Mouse (Mus musculus) ES-E14 (cell line): ENCODE measurements around the gene Sar1b. TPM values are rescaled to one million over a fixed set of nuclear protein-coding genes. Genes with fewer than 3 reads are reported as not detected.
"Not testable (repeated sequence)": the region's sequence is repeated elsewhere in the genome, so short reads cannot be mapped to it uniquely, and the experiment has no call there.

ENCODE experiments used
- DNase-seq: peaks from one replicate; pipeline ENCODE4 v3.0.0-alpha.2; 2013; ENCODE audit warnings: low read depth, low spot score
- H3K27ac ChIP-seq: 2 replicates; pipeline ENCODE4 v1.5.1; 2012; ENCODE audit warnings: low read depth, mild to moderate bottlenecking, low read length, moderate library complexity, mixed read lengths; ENCODE audit not compliant: poor library complexity, insufficient read depth, severe bottlenecking
- H3K36me3 ChIP-seq: 2 replicates; pipeline ENCODE4 v1.6.1; 2012; ENCODE audit warnings: mild to moderate bottlenecking, low read length, moderate library complexity, mixed read lengths; ENCODE audit not compliant: control insufficient read depth, poor library complexity, insufficient read depth, severe bottlenecking
- H3K4me1 ChIP-seq, 2 experiments: fragments of 150-350 bp in 1 of 2; sonication (generic) in 1 of 2; 2 replicates each; pipeline ENCODE4 v1.6.1; 2012; ENCODE audit warnings: low read length in 2 of 2, mild to moderate bottlenecking in 1 of 2, mixed read lengths in 1 of 2; ENCODE audit not compliant: control insufficient read depth in 2 of 2, insufficient read depth in 2 of 2, poor library complexity in 1 of 2
- H3K4me3 ChIP-seq, 2 experiments: fragments of 150-350 bp in 1 of 2; sonication (generic) in 1 of 2; 2 replicates each; pipeline ENCODE4 v1.5.1; 2012; ENCODE audit warnings: low read length in 2 of 2, low read depth in 1 of 2, mild to moderate bottlenecking in 1 of 2, mixed read lengths in 1 of 2; ENCODE audit not compliant: insufficient read depth in 1 of 2, poor library complexity in 1 of 2, severe bottlenecking in 1 of 2
- H3K9ac ChIP-seq: 2 replicates; pipeline ENCODE4 v1.6.1; 2012; ENCODE audit warnings: low read depth, mild to moderate bottlenecking, low read length, mixed read lengths; ENCODE audit not compliant: poor library complexity, insufficient read depth, severe bottlenecking
- H3K9me3 ChIP-seq: fragments of 150-350 bp; sonication (generic); 2 replicates; pipeline ENCODE4 v1.6.1; 2012; ENCODE audit warnings: low read depth, mild to moderate bottlenecking, low read length; ENCODE audit not compliant: control insufficient read depth, insufficient read depth
- CHD2 ChIP-seq: IDR thresholded peaks from 2 replicates; pipeline ENCODE4 v1.6.1; 2014; ENCODE audit warnings: mild to moderate bottlenecking, low read depth, low read length, inconsistent platforms
- HCFC1 ChIP-seq: IDR thresholded peaks from 2 replicates; pipeline ENCODE4 v1.6.1; 2012; ENCODE audit warnings: low read length, inconsistent platforms, borderline replicate concordance; ENCODE audit not compliant: insufficient read depth
- MAFK ChIP-seq: IDR thresholded peaks from 2 replicates; pipeline ENCODE4 v1.6.1; 2014; ENCODE audit warnings: mild to moderate bottlenecking, low read depth, low read length, inconsistent platforms; ENCODE audit not compliant: insufficient read depth
- ZC3H11A ChIP-seq: IDR thresholded peaks from 2 replicates; pipeline ENCODE4 v1.6.1; 2012; ENCODE audit warnings: low read depth, mild to moderate bottlenecking, inconsistent platforms, low read length, borderline replicate concordance
- ZNF384 ChIP-seq: IDR thresholded peaks from 2 replicates; pipeline ENCODE4 v1.6.1; 2012; ENCODE audit warnings: low read depth, low read length, inconsistent platforms
- in situ Hi-C, 2 experiments: fragments of 600-800 bp; cut with MboI; formaldehyde crosslinking; loops; one replicate each; pipeline ENCODE4 v1.15.1; 2025; ENCODE audit warnings: low sequenced_read_pairs in 2 of 2, inconsistent platforms in 1 of 2; ENCODE audit not compliant: unreplicated experiment in 2 of 2
- total RNA-seq: library from RNA; depleted of rRNA; stranded (reverse); fragments of 300-350 nt; gene quantifications from 2 replicates; pipeline ENCODE4 v1.2.3, GENCODE M21; 2012

The Sar1b gene
- total RNA-seq, 1 experiment, result 86.1 TPM

DNA sequence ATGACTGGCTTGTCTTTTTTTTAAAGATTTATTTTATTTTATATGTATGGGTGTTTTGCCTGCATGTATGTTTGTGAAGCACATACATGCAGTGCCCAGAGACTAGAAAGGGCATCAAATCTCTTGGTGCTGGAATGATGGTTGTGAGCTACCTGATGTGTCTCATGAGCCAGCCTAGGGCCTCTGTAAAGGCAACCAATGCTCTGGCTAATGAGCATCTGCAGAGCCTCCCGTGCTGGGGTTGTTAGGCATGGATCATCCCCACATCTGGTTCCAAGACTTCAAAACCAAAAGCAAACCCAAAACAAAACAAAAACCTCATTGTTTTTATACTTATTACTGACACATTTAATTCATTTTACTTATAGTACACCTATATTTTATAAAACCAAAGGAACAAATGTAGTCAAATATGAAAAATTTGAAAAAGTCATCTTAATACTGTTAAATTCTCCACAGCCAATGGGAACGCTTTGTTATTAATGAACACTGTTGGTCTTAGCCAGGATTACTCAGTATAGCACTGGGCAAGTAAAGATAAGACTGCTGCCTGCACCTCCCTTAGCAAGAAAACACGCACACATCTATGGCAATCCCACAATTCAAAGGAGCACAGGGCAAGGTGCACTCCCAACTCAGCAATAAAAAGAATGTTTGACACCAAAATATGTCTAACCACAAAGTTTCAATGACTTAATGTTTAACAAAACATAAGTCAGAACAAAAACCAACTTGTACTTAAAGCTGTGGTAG lies 24.7 kb upstream of the Sar1b start:
- Histone ChIP-seq H3K4me3 (no peak overlapping the region), H3K9me3 (no peaks in the 10 kb centered on the region), H3K4me1 (peaks cover 3 to 7% of the 10 kb centered on the region in 2 experiments; a peak in 2 of 4 replicates), H3K27ac (no peak overlapping the region), H3K9ac (no peak overlapping the region), H3K36me3 (peaks cover 7% of the 10 kb centered on the region)
- no peak for TF ChIP-seq ZC3H11A
- no peak for TF ChIP-seq ZNF384
- no peak for TF ChIP-seq MAFK
- TF ChIP-seq CHD2, result no peak
- no peak for TF ChIP-seq HCFC1
- DNase-seq, result no peak
- in situ Hi-C loops, result no loop called here

- no peak overlapping the region for H3K27ac ChIP-seq
- H3K36me3 ChIP-seq, result peaks cover 7% of the 10 kb centered on the region
- no peak overlapping the region for H3K4me3 ChIP-seq
- in situ Hi-C loops, result no loop called here
- H3K9ac ChIP-seq, result no peak overlapping the region
- TF ChIP-seq ZC3H11A, result no peak
- no peak for TF ChIP-seq MAFK
- TF ChIP-seq ZNF384, result no peak
- no peak for TF ChIP-seq HCFC1
- no peak for TF ChIP-seq CHD2
- no peak for DNase-seq
- H3K9me3 ChIP-seq, result no peaks in the 10 kb centered on the region
- H3K4me1 ChIP-seq, result no peaks in the 10 kb centered on the region
Measured at GRCm38 (mm10) chr11:51740701-51741100, 22.8 kb upstream of the Sar1b start.

GRCm38 (mm10) chr11:51746096-51746495 lies 17.4 kb upstream of the Sar1b start:
- Histone ChIP-seq H3K27ac (no peak overlapping the region), H3K36me3 (peaks cover 7% of the 10 kb centered on the region), H3K9me3 (no peaks in the 10 kb centered on the region), H3K4me3 (no peak overlapping the region), H3K9ac (no peak overlapping the region), H3K4me1 (peaks cover 0 to 2% of the 10 kb centered on the region in 2 experiments; a peak in 1 of 4 replicates)
- TF ChIP-seq CHD2, result no peak
- no peak for TF ChIP-seq MAFK
- no peak for TF ChIP-seq HCFC1
- TF ChIP-seq ZNF384, result no peak
- TF ChIP-seq ZC3H11A, result no peak
- no peak for DNase-seq
- in situ Hi-C loops, result no loop called here

GRCm38 (mm10) chr11:51751623-51752225 lies 11.8 kb upstream of the Sar1b start:
- H3K27ac ChIP-seq, in situ Hi-C loops, DNase-seq, H3K9ac ChIP-seq, H3K4me3 ChIP-seq, H3K4me1 ChIP-seq, H3K36me3 ChIP-seq, H3K9me3 ChIP-seq: not testable (repeated sequence)
- TF ChIP-seq ZNF384, result 0 out of 2 replicates have a peak, but pooled peaks have one; percentile 49
